Mouse (Mus musculus): Measurements from ENCODE around the gene Nckap5.
A peak's percentile ranks its signal among the peaks of the same experiment; 100 is the strongest.

Nckap5 gene

DNA sequence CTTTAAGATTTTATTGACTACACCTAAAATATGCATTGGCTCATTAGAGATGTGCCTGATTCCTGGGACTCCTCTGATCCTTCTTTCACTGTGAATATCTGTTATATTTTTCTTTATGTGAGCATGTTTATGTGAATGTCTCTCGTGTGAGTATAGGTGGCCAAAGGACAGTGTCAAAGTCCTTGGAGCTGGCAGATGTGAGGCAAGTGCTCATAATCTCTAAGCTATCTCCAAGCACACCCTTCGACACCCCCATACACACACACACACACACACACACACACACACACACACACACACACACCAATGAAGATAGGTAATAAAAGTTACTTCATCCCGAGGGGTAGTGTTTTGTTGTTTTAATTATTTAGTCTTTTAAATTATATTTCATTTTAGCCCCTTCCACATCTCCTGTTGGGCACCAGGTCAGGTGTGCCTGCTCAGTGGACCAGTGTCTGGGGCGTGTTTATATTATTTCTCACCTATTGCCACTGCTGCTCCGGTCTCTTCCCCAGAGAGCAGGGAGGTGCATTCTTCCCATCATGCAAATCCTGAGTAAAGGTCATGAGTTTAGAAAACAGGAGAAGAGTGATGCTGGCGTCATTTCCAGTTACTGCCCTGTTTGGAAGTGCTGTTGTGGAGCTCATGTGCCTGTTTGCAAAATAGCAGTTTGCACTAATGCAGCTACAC, 469.9 kb downstream of the Nckap5 start:
- DNase-seq (ENCODE audit: low spot score), result no peak

GRCm38 (mm10) chr1:126360111-126360510, 470.5 kb downstream of the Nckap5 start:
- no peak for DNase-seq (ENCODE audit: low spot score)

GRCm38 (mm10) chr1:126341806-126342205, 488.8 kb downstream of the Nckap5 start:
- no peak for DNase-seq (ENCODE audit: low spot score)

GRCm38 (mm10) chr1:126339250-126339649, 491.3 kb downstream of the Nckap5 start:
- no peak for DNase-seq (ENCODE audit: low spot score)

DNA sequence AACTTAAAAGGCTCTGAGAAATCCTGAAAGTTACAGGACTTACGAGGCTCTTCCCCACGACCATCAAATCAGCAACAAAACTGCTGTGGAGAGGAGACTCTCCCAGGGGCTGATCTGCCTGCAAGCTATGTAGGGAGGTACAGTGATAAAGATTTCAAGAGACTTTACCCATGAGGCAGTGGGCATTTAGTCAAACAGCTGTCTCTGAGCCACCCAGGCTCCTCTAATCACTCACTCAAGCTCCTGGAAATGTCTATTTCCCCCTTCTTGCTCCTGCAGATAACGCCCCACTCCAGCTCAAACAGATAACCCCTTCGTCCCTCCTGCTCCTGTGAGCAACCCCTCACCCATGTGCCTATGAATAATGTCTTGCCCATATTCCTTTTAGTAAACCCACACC, 496.4 kb downstream of the Nckap5 start:
- DNase-seq (ENCODE audit: low spot score), result no peak

GRCm38 (mm10) chr1:126332026-126332425, 498.6 kb downstream of the Nckap5 start:
- no peak for DNase-seq (ENCODE audit: low spot score)

DNA sequence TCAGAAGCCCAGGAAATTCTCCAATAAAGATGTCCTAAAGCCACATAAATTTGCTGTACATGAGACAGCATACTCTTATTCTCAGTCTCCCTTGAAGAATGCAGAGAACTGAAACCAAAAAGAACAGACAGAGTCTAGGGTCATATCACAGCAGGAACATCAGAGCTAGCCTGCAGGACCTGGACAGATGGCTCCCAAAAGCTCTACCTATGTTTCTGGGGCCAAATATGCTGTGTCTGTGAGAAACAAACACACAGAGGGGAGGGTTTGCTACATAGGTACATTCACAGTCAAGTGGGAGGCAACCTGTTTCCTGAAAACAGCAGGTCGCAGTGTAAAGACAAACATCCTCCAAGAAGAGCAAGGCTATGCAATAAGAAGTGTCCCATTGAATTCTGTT, 509.9 kb downstream of the Nckap5 start:
- no peak for DNase-seq (ENCODE audit: low spot score)

DNA sequence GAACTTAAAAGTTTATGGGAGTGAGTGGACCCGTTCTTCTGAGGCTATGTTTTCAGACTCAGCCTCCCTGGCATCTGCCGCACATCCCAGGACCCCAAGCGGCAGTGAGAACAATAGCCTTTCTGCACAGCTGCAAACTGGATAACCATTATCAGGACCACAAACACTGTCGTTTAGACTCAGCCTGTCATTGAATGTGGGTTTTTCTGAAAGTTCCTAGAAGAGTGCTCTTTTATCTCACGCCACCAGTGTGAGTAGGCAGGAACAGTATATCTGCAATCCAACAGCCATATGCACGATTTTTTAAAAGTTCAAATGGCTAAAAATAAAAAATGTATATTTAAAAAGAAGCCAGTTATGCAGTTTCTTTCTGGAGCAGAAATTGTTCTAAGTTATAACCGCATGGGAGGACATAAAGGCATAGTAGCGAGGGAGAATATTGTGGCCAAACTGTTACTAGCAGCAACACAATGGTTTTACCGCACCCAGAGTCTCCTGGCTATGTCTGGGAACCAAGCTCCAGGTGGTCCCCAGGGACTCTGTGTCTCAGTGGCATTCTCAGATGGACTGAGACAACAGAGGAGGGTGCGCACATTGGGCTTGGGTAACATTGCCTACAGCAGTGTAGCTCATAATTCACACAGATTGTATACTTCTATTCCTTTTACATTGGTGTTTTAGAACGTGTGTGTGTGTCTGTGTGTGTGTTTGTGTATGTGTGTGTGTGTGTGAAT, 512.6 kb downstream of the Nckap5 start:
- no peak for DNase-seq (ENCODE audit: low spot score)

- DNase-seq (ENCODE audit: low spot score), result no peak
Observed at GRCm38 (mm10) chr1:126317345-126317744, 513.3 kb downstream of the Nckap5 start.

DNA sequence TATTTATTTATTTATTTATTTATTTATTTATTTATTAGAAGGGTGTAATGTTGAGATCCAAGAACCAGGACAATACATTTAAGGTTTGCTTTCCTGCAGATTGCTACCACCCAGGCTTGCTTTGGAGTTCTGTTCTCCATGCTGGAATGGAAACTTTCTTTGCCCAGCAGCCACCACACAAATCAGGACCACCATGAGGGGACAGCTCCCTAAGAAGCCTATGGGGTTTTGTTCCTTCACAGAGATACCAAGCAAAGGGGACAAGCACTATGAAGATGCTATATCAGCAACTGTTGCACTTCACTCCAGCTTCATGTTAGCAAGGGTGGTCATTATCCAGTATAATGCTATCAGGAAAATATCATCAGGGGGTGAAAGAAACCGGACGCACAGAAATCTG, 513.7 kb downstream of the Nckap5 start:
- DNase-seq (ENCODE audit: low spot score), result peak; percentile 8

DNA sequence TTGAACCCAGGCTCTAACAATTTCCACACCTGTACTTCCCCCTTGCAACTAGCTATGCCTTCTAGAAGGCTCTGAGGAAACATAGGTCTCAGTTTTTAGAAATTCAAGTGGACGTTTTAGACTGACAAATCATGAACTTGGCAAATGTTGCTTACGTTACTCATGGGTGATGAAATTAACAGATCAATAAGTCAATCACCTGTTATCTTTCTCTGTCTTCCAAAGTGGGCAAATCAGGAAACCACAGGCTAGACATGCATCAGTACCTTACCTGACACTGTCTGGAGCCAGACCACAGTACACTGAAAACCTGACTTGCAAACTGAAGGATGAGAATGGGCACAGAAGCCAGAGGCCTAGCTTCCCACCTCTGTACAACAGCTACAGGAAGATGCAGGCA, 529.5 kb downstream of the Nckap5 start:
- DNase-seq (ENCODE audit: low spot score), result no peak

DNA sequence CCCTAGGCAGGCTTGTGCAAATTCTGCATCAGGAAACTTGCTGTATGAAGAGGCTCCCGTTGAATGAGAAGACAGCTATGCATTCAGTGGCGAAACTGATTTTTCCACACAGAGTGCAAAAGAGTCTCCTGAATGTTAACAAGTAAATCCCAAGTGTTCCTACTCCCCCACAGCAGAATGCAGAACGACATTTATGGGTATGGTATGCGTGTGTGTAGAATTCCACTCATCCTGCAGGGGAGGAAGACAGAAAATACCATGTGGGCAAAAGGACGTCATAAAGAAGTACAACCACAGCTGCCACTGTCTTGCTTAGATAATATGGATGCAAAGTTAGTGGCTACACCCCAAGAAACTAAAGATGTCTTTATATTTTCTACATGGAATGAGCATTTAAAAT, 565.7 kb downstream of the Nckap5 start:
- no peak for DNase-seq (ENCODE audit: low spot score)

- no peak for DNase-seq (ENCODE audit: low spot score)
Observed at GRCm38 (mm10) chr1:126254364-126254763, 576.2 kb downstream of the Nckap5 start.

DNA sequence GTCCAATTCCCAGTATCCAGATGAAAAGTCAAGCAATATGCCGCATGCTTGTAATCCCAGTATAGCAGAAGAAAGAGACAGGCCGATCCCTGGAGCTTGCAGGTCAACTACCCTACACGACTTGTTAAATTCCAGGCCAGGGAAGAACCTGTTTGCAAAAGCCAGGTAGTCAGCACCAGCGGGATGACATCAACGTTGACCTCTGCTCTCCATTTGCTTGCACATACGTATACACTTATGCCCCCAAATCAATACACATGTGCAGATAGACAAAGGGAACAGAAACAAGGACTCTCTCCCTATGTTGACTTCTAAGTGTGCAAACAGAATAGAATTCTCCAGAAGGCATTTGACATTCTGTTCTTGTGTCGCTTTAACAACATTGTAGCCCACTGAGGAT, 576.7 kb downstream of the Nckap5 start:
- DNase-seq (ENCODE audit: low spot score), result no peak

GRCm38 (mm10) chr1:126233196-126233595, 597.4 kb downstream of the Nckap5 start:
- DNase-seq (ENCODE audit: low spot score), result no peak

GRCm38 (mm10) chr1:126231199-126231598, 599.4 kb downstream of the Nckap5 start:
- DNase-seq (ENCODE audit: low spot score), result no peak

- no peak for DNase-seq (ENCODE audit: low spot score)
Observed at GRCm38 (mm10) chr1:126210212-126210611, 620.4 kb downstream of the Nckap5 start.

DNA sequence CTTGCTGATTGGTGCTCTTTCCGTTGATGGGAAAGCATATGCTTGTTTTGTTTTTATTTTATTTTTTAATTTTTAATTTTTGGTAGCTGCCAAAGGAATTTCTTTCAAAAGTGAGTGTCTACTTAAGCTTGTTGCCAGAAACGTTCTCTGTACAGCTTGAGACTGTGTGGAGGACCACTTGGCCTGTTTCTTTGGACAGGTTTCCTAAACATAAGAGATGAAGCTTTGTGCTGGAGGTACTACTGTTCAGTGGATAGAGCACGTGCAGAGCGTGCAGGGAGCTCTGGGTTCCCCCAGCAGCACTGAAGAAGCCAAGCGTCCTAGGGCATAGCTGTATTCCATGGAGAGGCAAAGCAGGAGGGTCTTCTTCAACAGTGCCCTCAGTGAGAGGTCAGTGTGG, 620.9 kb downstream of the Nckap5 start:
- DNase-seq (ENCODE audit: low spot score), result no peak

GRCm38 (mm10) chr1:126209131-126209530, 621.5 kb downstream of the Nckap5 start:
- no peak for DNase-seq (ENCODE audit: low spot score)

- no peak for DNase-seq (ENCODE audit: low spot score)
Observed at GRCm38 (mm10) chr1:126196937-126197336, 633.7 kb downstream of the Nckap5 start.

GRCm38 (mm10) chr1:126190353-126190752, 640.2 kb downstream of the Nckap5 start:
- no peak for DNase-seq (ENCODE audit: low spot score)

DNA sequence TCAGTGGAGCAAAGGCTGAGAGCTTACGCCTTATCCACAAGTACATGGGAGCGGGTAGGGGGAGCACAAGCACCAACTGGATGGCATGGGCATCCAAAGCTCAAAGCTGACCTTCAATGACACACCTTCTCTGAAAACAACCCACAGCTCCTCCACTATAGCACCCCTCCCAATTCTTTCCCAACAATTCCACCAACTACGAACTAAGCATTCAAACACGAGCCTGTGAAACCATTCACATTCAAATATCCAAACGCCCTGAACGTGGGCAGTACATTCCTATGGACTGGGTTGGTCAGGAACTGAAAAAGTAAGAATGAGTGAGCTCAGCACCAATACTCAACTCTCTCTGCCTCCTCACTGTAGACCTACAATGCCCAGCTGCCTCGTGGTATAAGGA, 646.8 kb downstream of the Nckap5 start:
- DNase-seq (ENCODE audit: low spot score), result no peak

DNA sequence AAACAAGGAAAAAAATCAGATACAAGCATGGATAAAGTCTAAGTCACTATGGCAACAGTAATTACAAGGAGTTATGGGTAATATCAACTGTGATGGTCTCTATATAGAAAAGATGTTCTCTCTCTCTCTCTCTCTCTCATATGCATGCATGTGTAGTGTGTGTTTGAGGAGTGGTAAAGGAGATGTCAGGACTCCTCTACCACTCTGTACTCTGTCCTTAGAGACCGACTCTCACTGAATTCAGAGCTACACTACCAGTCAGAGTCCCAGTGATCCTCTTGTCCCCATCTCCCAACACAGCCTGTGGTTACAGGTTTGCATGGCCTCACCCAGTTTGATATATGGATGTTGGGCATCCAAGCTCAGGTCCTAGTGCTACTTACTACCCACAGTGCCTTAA, 662.0 kb downstream of the Nckap5 start:
- DNase-seq (ENCODE audit: low spot score), result no peak

- DNase-seq (ENCODE audit: low spot score), result no peak
Observed at GRCm38 (mm10) chr1:126168131-126168530, 662.5 kb downstream of the Nckap5 start.

All from ovary, postnatal 36 days (tissue).